Mouse (Mus musculus) hindbrain, postnatal 0 days (tissue): ENCODE data around the gene Ralgapa1. TPM values are rescaled to one million over a fixed set of nuclear protein-coding genes. Genes with fewer than 3 reads are reported as not detected.

Source experiments
- ATAC-seq: fragments of 200-750 bp; cut with Nextera tagmentation; 2 replicates; pipeline ENCODE4 v1.8.0; 2017; ENCODE audit warnings: mild to moderate bottlenecking, moderate TSS enrichment, moderate library complexity
- DNase-seq: peaks from one replicate; pipeline ENCODE4 v3.0.0-alpha.2; 2015; ENCODE audit warnings: low spot score
- H3K27ac ChIP-seq: fragments of 300-500 bp; sonication (generic); 2 replicates; pipeline ENCODE4 v1.5.1; 2014; ENCODE audit warnings: mild to moderate bottlenecking
- H3K27me3 ChIP-seq: fragments of 300-500 bp; sonication (generic); 2 replicates; pipeline ENCODE4 v1.6.1; 2014; ENCODE audit warnings: low read length, mixed read lengths; ENCODE audit not compliant: insufficient read depth
- H3K36me3 ChIP-seq: fragments of 300-500 bp; sonication (generic); 2 replicates; pipeline ENCODE4 v1.6.1; 2014; ENCODE audit warnings: low read length, mixed read lengths; ENCODE audit not compliant: insufficient read depth
- H3K4me1 ChIP-seq: fragments of 300-500 bp; sonication (generic); 2 replicates; pipeline ENCODE4 v1.6.1; 2014; ENCODE audit warnings: antibody characterized with exemption, low read length, mixed read lengths; ENCODE audit not compliant: insufficient read depth
- H3K4me2 ChIP-seq: fragments of 300-500 bp; sonication (generic); 2 replicates; pipeline ENCODE4 v1.6.1; 2014; ENCODE audit warnings: low read depth, mild to moderate bottlenecking, low read length, moderate library complexity, mixed read lengths
- H3K4me3 ChIP-seq: fragments of 300-500 bp; sonication (generic); 2 replicates; pipeline ENCODE4 v1.5.1; 2014; ENCODE audit warnings: low read length
- H3K9ac ChIP-seq: fragments of 300-500 bp; sonication (generic); replicated peaks from 2 replicates; pipeline ENCODE4 v1.6.1; 2014; ENCODE audit warnings: mild to moderate bottlenecking, low read length, moderate library complexity, mixed read lengths
- H3K9me3 ChIP-seq: fragments of 300-500 bp; sonication (generic); 2 replicates; pipeline ENCODE4 v1.6.1; 2016; ENCODE audit warnings: low read length, mixed read lengths
- CTCF ChIP-seq: IDR thresholded peaks from 2 replicates; pipeline ENCODE4 v1.5.1; 2016; ENCODE audit warnings: antibody characterized with exemption, control low read depth, low read depth
- WGBS: fragments of 180-500 bp; shearing (Covaris S2); extraction: QIAGEN DNeasy Blood & Tissue Kit; methylation state at CpG from one replicate; pipeline ENCODE4 v1.1.7; 2014; 5-methylcytosine and 5-hydroxymethylcytosine counted together
- polyA plus RNA-seq: library from polyadenylated mRNA; unstranded; fragments of >200 nt; fragmentation: Nextera tagmentation; extraction: Ambion mirVana; gene quantifications from 2 replicates; pipeline ENCODE4 v1.2.1, GENCODE M21; 2015
- total RNA-seq: library from RNA; depleted of rRNA; stranded (reverse); fragments of >200 nt; gene quantifications from 2 replicates; pipeline ENCODE4 v1.2.3, GENCODE M21; 2014

Gene Ralgapa1
- total and polyA plus RNA-seq, 2 experiments from 2014 or later: 18.5 to 94.3 TPM

GRCm38 (mm10) chr12:55833906-55834625 lies 13.1 kb upstream of the Ralgapa1 start:
- DNase-seq: no peak
- 76% methylated on average over 9 of the region's 9 CpGs for WGBS
- no peak overlapping the region for H3K4me3 ChIP-seq
- no peaks in the 10 kb centered on the region for H3K9me3 ChIP-seq
- no peak overlapping the region for H3K4me2 ChIP-seq
- H3K36me3 ChIP-seq: no peaks in the 10 kb centered on the region
- TF ChIP-seq CTCF: no peak
- H3K9ac ChIP-seq: no peak overlapping the region
- H3K27ac ChIP-seq: no peak overlapping the region
- ATAC-seq: no peak
- 0 out of 2 replicates have a peak, but pooled peaks cover 3% of the 10 kb centered on the region for H3K4me1 ChIP-seq
- H3K27me3 ChIP-seq: no peaks in the 10 kb centered on the region

- DNase-seq (no peak), ATAC-seq (no peak)
- TF ChIP-seq CTCF: no peak
- Histone ChIP-seq H3K27ac (no peak overlapping the region), H3K27me3 (no peaks in the 10 kb centered on the region), H3K4me3 (no peak overlapping the region), H3K4me2 (no peak overlapping the region), H3K9me3 (no peaks in the 10 kb centered on the region), H3K9ac (no peak overlapping the region), H3K4me1 (0 out of 2 replicates have a peak, but pooled peaks cover 3% of the 10 kb centered on the region), H3K36me3 (no peaks in the 10 kb centered on the region)
These were observed 12.0 kb upstream of the Ralgapa1 start for GRCm38 (mm10) chr12:55832961-55833360.

- Histone ChIP-seq H3K9ac (no peak overlapping the region), H3K4me1 (no peaks in the 10 kb centered on the region), H3K4me2 (no peak overlapping the region), H3K27ac (no peak overlapping the region), H3K27me3 (no peaks in the 10 kb centered on the region), H3K36me3 (no peaks in the 10 kb centered on the region), H3K9me3 (no peaks in the 10 kb centered on the region), H3K4me3 (no peak overlapping the region)
- DNase-seq (peak; percentile 77), ATAC-seq (no peak)
- TF ChIP-seq CTCF: peak; percentile 89
- WGBS: 27% methylated on average over 2 of the region's 2 CpGs
These were observed 10.1 kb upstream of the Ralgapa1 start for GRCm38 (mm10) chr12:55831101-55831500.

GRCm38 (mm10) chr12:55825537-55825936 lies 4.6 kb upstream of the Ralgapa1 start:
- DNase-seq (no peak), ATAC-seq (no peak)
- no peaks in the 10 kb centered on the region for H3K4me1 ChIP-seq
- no peak overlapping the region for H3K4me3 ChIP-seq
- no peaks in the 10 kb centered on the region for H3K27me3 ChIP-seq
- no peak overlapping the region for H3K4me2 ChIP-seq
- no peak for TF ChIP-seq CTCF
- H3K27ac ChIP-seq: no peak overlapping the region
- 78% methylated on average over 2 of the region's 2 CpGs for WGBS
- H3K9me3 ChIP-seq: no peaks in the 10 kb centered on the region
- no peak overlapping the region for H3K9ac ChIP-seq
- H3K36me3 ChIP-seq: no peaks in the 10 kb centered on the region

GRCm38 (mm10) chr12:55824027-55824426 lies 3.1 kb upstream of the Ralgapa1 start:
- H3K9ac ChIP-seq: no peak overlapping the region
- 90% methylated on average over 6 of the region's 6 CpGs for WGBS

GRCm38 (mm10) chr12:55820119-55820660 lies 777 bp downstream of the Ralgapa1 start:
- TF ChIP-seq CTCF: no peak
- H3K27ac ChIP-seq: peak overlapping the region; percentile 95
- H3K9ac ChIP-seq: peak overlapping the region; percentile 93
- no peaks in the 10 kb centered on the region for H3K36me3 ChIP-seq
- DNase-seq (peak; percentile 50), ATAC-seq (peak; percentile 58)
- WGBS: 1% methylated on average over 35 of the region's 35 CpGs
- H3K9me3 ChIP-seq: no peaks in the 10 kb centered on the region
- no peaks in the 10 kb centered on the region for H3K27me3 ChIP-seq
- H3K4me2 ChIP-seq: peak overlapping the region; percentile 70
- H3K4me1 ChIP-seq: peaks cover 10% of the 10 kb centered on the region; the same call in 1 of the 2 replicates
- peak overlapping the region; percentile 72 for H3K4me3 ChIP-seq

More at GRCm38 (mm10) chr12:55824027-55824426, 3.1 kb upstream of the Ralgapa1 start:
- H3K27me3 ChIP-seq: no peaks in the 10 kb centered on the region
- H3K4me2 ChIP-seq: no peak overlapping the region
- H3K4me1 ChIP-seq: peaks cover 8% of the 10 kb centered on the region; the same call in 1 of the 2 replicates
- H3K9me3 ChIP-seq: no peaks in the 10 kb centered on the region
- H3K4me3 ChIP-seq: no peak overlapping the region
- no peak overlapping the region for H3K27ac ChIP-seq
- no peak for ATAC-seq
- no peak for TF ChIP-seq CTCF
- H3K36me3 ChIP-seq: no peaks in the 10 kb centered on the region
- DNase-seq: no peak

- DNase-seq: no peak
- Histone ChIP-seq H3K9me3 (no peaks in the 10 kb centered on the region), H3K27ac (no peak overlapping the region), H3K36me3 (no peaks in the 10 kb centered on the region), H3K4me3 (no peak overlapping the region), H3K4me2 (no peak overlapping the region), H3K4me1 (peaks cover 10% of the 10 kb centered on the region; the same call in 1 of the 2 replicates), H3K27me3 (no peaks in the 10 kb centered on the region), H3K9ac (no peak overlapping the region)
- TF ChIP-seq CTCF: no peak
- no peak for ATAC-seq
- WGBS: 95% methylated on average over 5 of the region's 5 CpGs
These were observed 4.5 kb downstream of the Ralgapa1 start for GRCm38 (mm10) chr12:55816488-55816887.
